Mouse (Mus musculus): ENCODE measurements around the gene Pnma3. TPM values are rescaled to one million over a fixed set of nuclear protein-coding genes. Genes with fewer than 3 reads are reported as not detected.
A peak's percentile ranks its signal among the peaks of the same experiment; 100 is the strongest.
"Not testable (repeated sequence)": the region's sequence is repeated elsewhere in the genome, so short reads cannot be mapped to it uniquely, and the experiment has no call there.

Gene Pnma3
- not detected in 2 replicates for total RNA-seq (2017)

- ATAC-seq (replicated peaks; ENCODE audit: low read depth, poor library complexity, severe bottlenecking), result no peak
Measured at GRCm38 (mm10) chrX:73064415-73064793, at the start of gene Pnma3. Gene Pnma3 (plus strand): TSS chrX:73064787.

- ATAC-seq (replicated peaks; ENCODE audit: low read depth, poor library complexity, severe bottlenecking), result no peak
Measured at GRCm38 (mm10) chrX:73037003-73037402, 27.6 kb upstream of the Pnma3 start, which contains the start of gene Pnma5. Gene Pnma5 (minus strand): TSS chrX:73037103.

GRCm38 (mm10) chrX:73038831-73039230 lies 25.8 kb upstream of the Pnma3 start:
- ATAC-seq (replicated peaks; ENCODE audit: low read depth, poor library complexity, severe bottlenecking), result no peak

- ATAC-seq (replicated peaks; ENCODE audit: low read depth, poor library complexity, severe bottlenecking), result no peak
Measured at GRCm38 (mm10) chrX:73039666-73040065, 24.9 kb upstream of the Pnma3 start.

- ATAC-seq (replicated peaks; ENCODE audit: low read depth, poor library complexity, severe bottlenecking), result peak; percentile 98
Measured at GRCm38 (mm10) chrX:73053860-73054563, 10.6 kb upstream of the Pnma3 start.

GRCm38 (mm10) chrX:73061528-73061927 lies 3.1 kb upstream of the Pnma3 start:
- ATAC-seq (replicated peaks; ENCODE audit: low read depth, poor library complexity, severe bottlenecking), result no peak

GRCm38 (mm10) chrX:73062323-73062722 lies 2.3 kb upstream of the Pnma3 start:
- ATAC-seq (replicated peaks; ENCODE audit: low read depth, poor library complexity, severe bottlenecking), result peak; percentile 32; the same call in 1 of the 2 replicates

- ATAC-seq (replicated peaks; ENCODE audit: low read depth, poor library complexity, severe bottlenecking), result no peak
Measured at GRCm38 (mm10) chrX:73063512-73064414, 824 bp upstream of the Pnma3 start.

GRCm38 (mm10) chrX:73066765-73067312 lies 2.3 kb downstream of the Pnma3 start:
- ATAC-seq (replicated peaks; ENCODE audit: low read depth, poor library complexity, severe bottlenecking), result not testable (repeated sequence)

- ATAC-seq (replicated peaks; ENCODE audit: low read depth, poor library complexity, severe bottlenecking), result 0 out of 2 replicates have a peak, but pooled peaks have one; percentile 25
Measured at GRCm38 (mm10) chrX:73082267-73083055, 17.9 kb downstream of the Pnma3 start, which contains the start of gene Xlr4a. Gene Xlr4a (minus strand): TSS chrX:73082478.

- ATAC-seq (replicated peaks; ENCODE audit: low read depth, poor library complexity, severe bottlenecking), result not testable (repeated sequence)
Measured at GRCm38 (mm10) chrX:73096941-73097508, 32.4 kb downstream of the Pnma3 start, which contains the start of gene Xlr3a. Gene Xlr3a (minus strand): TSS chrX:73097095.

GRCm38 (mm10) chrX:73116747-73117146 lies 52.2 kb downstream of the Pnma3 start, which contains the start of gene Gm14685:
Gene Gm14685 (plus strand): TSS chrX:73117047.
- not testable (repeated sequence) for ATAC-seq (replicated peaks; ENCODE audit: low read depth, poor library complexity, severe bottlenecking)

Other genes starting within 250 kb of the Pnma3 start
- not detected in 2 replicates for gene Gabrq, start 239.6 kb upstream of the Pnma3 start, total RNA-seq (2017)
- gene Cetn2, start 146.4 kb upstream of the Pnma3 start, total RNA-seq (2017), result 112 and 130 TPM in 2 replicates
- gene Nsdhl, start 146.2 kb upstream of the Pnma3 start, total RNA-seq (2017), result 13.9 and 14.2 TPM in 2 replicates
- gene Zfp185, start 77.4 kb upstream of the Pnma3 start, total RNA-seq (2017), result 0.34 TPM in 1 of 2 replicates, not detected in the other
- not detected in 2 replicates for gene Pnma5, start 27.7 kb upstream of the Pnma3 start, total RNA-seq (2017)
- 11.7 and 42.1 TPM in 2 replicates for gene Xlr4a, start 17.7 kb downstream of the Pnma3 start, total RNA-seq (2017)
- gene Xlr3a, start 32.3 kb downstream of the Pnma3 start, total RNA-seq (2017), result 4.1 and 8.2 TPM in 2 replicates
- not detected in 2 replicates for gene Gm14685, start 52.3 kb downstream of the Pnma3 start, total RNA-seq (2017)
- gene Xlr5b, start 84.0 kb downstream of the Pnma3 start, total RNA-seq (2017), result not detected in 2 replicates
- gene DXBay18, start 84.7 kb downstream of the Pnma3 start, total RNA-seq (2017), result not detected in 2 replicates
- gene Spin2d, start 112.2 kb downstream of the Pnma3 start, total RNA-seq (2017), result 1.1 TPM in 1 of 2 replicates, not detected in the other
- 3.2 and 7.7 TPM in 2 replicates for gene Xlr3b, start 127.4 kb downstream of the Pnma3 start, total RNA-seq (2017)
- gene Xlr4b, start 149.5 kb downstream of the Pnma3 start, total RNA-seq (2017), result 20.1 and 36.6 TPM in 2 replicates
- 4.7 and 7.4 TPM in 2 replicates for gene F8a, start 163.5 kb downstream of the Pnma3 start, total RNA-seq (2017)
- gene Xlr4c, start 178.3 kb downstream of the Pnma3 start, total RNA-seq (2017), result 5.8 and 6.2 TPM in 2 replicates
- not detected in 2 replicates for gene Xlr3c, start 200.6 kb downstream of the Pnma3 start, total RNA-seq (2017)
- gene Xlr5a, start 228.2 kb downstream of the Pnma3 start, total RNA-seq (2017), result not detected in 2 replicates
- not detected in 2 replicates for gene Xlr5c, start 228.2 kb downstream of the Pnma3 start, total RNA-seq (2017)

Measured in common myeloid progenitor, adult 5-6 weeks (primary cell).